Mouse (Mus musculus): ENCODE measurements around the gene Sarnp.
"Not testable (repeated sequence)": the region's sequence is repeated elsewhere in the genome, so short reads cannot be mapped to it uniquely, and the experiment has no call there.

Gene Sarnp

DNA sequence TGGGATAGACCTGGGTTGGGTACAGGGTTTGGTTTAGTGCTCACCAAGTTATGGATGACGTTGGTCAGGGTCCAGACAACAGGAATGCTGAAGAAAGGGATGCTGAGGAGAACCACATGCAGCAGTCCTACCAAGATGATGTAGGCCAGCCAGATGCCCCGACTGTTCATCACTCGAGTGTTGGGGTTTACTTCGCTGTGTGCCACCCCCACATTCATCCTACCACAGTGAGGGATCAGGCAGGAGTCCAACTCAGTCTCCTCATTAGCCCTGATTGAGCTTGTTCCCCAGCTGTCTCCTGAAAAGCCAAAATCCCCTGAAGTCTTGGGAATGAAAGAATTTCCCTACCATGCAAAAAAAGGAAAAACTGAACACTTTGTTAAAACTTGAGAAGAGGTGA, 3.1 kb downstream of the Sarnp start:
- no peak for DNase-seq (ENCODE audit: low read depth, low spot score)

DNA sequence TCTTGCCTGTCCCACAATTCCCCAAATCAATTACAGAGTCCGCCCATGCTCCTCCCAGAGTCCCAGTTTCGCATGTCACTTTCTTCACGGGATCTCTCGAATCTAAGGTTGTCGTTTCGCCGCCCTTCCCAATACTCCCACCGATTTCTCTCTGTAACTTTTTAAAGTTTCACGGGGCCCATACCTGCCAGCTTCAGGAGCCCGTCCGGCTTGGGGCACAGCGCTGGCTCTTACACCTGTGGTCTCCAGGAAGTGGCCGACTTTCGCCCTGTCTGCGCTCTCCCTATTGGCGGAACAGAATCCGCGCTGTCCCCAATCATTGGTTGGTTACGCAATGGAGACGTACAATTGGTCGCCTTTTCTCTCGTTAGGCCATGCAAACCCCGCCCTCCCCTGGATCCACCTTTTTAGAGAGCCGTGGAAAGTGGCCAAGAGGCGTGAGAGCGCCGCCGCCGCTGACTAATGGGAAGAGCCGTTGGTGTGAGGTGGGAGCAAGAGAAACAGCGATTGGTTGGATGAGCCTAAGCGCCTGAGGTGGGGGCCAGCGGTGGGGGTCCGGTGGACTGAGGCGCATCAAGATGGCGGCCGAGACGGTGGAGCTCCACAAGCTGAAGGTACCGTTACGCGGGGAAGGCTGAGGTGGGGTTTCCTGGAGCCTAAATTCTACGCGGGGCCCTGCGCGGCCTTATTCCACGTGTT, 4.4 kb downstream of the Sarnp start, which contains the start of gene Ormdl2:
Ormdl2 (minus strand) TSS at position 288 of the 699 bp plus-strand sequence.
- DNase-seq (ENCODE audit: low read depth, low spot score): peak; percentile 98

DNA sequence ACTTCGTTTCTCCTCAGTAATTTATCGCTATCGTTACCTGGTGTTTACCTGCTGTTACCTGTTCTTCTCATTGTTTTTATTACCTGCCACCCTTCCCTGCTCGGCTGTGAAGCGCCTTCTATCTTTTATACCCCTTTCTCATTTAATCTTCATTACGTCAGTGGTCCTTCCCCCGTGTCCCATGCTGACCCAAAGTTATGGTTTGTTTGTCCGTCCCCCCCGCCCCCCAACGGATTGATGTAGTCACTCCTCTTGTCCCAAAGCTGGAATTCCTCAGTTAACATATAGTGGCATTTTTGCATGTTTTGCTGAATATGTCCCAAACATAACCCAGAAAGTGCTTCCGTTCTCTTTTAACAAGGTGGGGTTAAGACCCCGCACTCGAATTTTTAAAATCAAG, 5.0 kb downstream of the Sarnp start:
- DNase-seq (ENCODE audit: low read depth, low spot score): no peak

DNA sequence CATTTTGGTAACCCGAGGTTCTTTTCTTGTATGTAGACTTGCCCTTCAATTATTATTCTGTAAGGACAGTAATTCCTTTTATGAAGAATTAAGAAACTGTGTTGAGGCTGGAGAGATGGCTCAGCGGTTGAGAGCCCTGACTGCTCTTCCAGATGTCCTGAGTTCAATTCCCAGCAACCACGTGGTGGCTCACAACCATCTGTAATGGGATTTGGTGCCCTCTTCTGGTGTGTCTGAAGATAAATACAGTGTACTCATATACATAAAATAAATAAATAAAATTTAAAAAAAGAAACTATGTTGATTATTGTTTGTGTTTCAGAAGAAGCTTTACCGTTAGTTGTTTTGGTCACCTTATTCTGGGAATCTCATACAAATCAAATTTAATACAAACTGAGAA, 6.0 kb downstream of the Sarnp start:
- DNase-seq (ENCODE audit: low read depth, low spot score): not testable (repeated sequence)

DNA sequence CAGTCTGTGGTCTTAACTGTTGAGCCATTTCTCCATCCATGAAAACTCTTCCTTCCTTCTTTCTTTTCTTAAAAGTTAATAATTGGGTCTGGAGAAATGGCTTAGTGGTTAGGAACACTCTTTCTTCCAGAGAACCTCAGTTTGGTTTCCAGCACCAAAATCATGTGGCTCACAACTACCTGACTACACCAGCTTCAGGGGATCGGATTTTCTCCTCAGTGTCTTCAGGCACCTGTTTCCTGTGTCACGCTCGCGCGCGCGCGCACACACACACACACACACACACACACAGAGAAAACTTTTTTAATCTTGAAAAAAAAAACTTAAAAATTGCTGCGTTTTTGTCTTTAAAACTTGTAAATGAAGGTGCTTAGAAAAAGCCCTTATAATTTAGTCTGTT, 6.7 kb downstream of the Sarnp start:
- DNase-seq (ENCODE audit: low read depth, low spot score): no peak

DNA sequence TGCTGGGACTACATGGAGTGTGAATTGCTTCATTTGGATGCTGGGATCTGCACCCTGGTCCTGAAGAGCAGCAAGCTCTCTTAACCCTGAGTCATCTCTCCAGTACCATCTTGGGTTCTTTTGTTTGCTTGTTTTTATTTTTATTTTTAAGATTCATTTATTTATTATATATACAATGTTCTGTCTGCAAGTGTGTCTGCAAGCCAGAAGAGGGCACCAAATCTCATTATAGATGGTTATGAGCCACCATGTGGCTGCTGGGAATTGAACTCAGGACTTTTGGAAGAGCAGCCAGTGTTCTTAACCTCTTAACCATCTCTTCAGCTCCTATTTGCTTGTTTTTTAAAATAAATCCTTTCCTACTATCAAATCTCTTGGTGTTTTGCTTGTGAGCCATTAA, 20.3 kb downstream of the Sarnp start:
- no peak for DNase-seq (ENCODE audit: low read depth, low spot score)

DNA sequence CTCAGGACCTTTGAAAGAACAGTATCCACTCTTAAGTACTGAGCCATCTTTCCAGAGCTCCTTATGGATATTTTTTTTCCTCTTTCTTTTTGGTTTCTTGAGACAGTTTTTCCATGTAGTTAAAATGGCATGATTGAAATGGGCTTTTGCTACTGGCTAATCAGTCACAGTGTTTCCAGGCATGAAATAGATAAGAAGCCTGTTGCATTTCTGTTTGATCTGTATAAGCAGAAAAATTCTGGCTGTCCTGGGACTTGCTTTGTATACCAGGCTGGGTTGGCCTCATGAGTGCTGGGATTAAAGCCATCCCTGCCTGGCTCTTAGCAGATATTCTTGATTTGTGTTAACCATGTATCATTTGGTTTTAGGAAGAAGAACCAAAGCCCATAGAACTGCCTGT, 22.3 kb downstream of the Sarnp start:
- no peak for DNase-seq (ENCODE audit: low read depth, low spot score)

DNA sequence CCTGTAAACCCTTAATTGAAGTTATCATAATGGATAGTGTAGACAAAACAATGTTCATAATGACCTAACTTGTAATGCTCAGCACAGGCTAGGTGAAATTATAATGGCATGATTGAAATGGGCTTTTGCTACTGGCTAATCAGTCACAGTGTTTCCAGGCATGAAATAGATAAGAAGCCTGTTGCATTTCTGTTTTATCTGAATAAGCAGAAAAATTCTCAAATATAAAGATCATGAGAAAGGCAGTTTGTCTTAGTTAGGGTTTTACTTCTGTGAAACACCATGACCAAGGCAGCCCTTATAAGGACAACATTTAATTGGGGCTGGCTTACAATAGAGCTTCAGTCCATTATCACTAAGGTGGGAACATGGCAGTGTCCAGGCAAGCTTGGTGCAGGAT, 23.5 kb downstream of the Sarnp start:
- no peak for DNase-seq (ENCODE audit: low read depth, low spot score)

DNA sequence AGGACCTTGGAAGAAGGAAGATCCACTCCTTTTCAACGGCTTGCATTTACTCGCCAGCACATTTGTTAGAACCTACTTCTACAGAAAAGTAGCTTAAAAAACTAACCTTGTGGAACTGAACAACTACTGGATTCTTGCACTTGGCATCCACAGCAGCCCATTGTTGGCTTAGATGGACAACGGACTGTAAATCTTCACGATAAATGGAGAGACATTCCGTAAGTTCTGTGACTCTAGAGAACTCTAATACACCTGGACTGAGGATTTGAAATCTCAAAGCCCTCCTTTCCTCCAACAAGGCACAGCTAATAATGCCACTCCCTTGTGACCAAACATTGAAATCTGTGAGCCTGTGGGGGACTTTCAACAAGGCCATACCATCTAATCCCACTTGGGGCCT, 26.1 kb downstream of the Sarnp start:
- no peak for DNase-seq (ENCODE audit: low read depth, low spot score)

DNA sequence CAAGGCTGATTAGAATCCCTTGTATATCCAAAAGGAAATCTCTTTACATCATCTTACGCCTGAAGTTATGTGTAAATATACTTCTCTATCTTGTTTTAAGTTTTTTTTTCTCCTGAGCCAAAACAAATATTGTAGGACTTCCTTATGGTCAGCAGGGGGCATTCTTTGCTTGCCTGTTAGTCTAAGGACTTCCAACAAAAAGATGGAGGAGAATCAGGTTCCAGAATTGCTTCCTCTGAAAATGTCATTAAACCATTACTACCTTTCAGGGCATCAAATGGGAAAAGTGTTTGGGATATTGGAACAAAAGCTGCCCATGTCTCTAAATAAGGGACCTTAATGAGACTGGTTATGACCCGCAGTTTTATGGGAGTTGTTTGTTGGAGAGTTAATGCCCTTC, 28.4 kb downstream of the Sarnp start:
- DNase-seq (ENCODE audit: low read depth, low spot score): no peak

DNA sequence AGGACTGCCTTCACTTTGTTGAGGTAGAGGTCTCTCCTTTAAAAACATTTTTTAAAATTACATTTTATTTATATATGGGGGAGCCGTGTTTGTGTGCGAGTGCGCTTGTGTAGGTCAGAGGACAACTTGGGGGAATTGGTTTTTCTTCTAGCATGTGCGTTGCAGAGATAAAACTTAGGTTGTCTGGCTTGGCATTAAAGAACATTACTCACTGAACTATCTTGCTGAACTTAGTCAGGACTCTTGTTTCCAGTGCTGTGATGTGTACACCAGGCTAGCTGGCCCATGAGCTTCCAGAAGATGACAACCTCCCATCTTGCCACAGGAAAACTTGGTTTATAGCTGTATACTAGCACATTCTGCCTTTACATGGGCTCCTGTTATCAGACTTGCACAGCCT, 29.5 kb downstream of the Sarnp start:
- DNase-seq (ENCODE audit: low read depth, low spot score): no peak

DNA sequence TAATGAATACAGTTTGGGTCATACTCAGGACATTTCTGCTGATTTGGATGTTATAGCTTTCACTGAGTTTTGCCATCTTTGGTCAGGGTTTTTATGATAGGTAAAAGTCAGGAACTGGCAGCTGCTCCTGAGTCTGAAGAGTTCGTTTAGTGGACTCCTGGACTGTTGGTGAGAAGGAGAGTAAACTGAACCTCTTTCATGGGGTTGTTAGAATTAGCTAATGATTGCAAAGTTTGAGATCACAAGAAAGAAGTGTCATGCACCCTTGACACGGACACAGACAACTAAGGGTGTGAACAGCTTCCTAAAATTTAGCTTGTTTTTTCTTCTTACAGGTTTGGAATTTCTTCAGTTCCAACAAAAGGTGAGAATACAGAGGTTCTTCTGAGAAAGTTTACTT, 31.3 kb downstream of the Sarnp start:
- DNase-seq (ENCODE audit: low read depth, low spot score): no peak

DNA sequence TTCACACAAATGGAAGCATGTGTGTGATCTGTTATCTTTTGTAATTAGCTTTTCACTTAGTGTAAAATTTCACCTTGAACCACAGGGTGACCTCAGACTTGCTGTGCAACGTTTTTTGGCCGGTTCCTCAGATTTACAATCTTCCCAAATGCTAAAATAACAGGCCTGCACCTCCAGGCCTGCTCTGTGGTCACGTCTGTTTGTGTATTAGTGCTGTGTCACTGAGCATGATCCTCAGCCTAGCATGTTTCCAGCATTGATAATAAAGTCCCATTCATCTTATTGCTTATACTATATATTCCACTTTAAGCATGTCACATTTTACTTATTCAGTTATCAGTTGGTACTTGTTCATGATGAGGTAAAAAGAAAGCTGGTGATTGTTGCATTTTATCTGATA, 33.2 kb downstream of the Sarnp start:
- DNase-seq (ENCODE audit: low read depth, low spot score): no peak

DNA sequence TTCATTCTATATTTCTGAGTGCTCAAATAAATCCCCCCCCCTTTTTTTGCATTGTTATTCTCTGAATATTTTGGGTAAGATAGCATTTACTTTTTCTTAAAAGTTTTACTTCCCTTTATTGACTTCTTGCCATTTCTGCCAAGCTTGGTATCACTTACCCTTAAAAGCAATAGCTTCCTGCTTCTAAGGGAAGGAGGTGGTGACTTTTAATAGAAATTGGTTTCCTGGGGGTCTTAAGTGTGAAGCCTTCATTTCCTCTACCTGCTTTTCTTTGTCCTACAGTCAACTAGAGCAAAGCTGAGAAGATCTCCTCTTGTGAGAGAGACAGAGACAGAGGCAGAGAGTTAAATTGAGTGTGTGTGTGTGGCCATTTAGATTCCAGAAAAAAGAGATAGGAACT, 44.0 kb downstream of the Sarnp start:
- no peak for DNase-seq (ENCODE audit: low read depth, low spot score)

DNA sequence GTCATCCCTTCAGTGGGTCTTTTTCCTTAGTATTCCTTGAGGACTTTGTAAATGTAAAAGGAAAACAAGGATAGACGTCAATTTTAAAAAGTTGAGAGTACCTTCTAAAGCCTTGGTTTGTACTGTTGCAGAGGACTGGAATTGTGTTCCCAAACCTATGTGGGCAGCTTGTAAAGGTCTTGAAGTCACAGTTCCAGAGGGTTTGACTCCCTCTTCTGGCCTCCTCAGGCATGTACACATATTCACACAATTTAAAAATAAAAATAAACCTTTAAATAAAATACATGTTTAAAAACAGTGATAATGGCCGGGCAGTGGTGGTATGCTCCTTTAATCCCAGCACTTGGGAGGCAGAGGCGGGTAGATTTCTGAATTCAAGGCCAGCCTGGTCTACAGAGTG, 48.9 kb downstream of the Sarnp start:
- no peak for DNase-seq (ENCODE audit: low read depth, low spot score)

DNA sequence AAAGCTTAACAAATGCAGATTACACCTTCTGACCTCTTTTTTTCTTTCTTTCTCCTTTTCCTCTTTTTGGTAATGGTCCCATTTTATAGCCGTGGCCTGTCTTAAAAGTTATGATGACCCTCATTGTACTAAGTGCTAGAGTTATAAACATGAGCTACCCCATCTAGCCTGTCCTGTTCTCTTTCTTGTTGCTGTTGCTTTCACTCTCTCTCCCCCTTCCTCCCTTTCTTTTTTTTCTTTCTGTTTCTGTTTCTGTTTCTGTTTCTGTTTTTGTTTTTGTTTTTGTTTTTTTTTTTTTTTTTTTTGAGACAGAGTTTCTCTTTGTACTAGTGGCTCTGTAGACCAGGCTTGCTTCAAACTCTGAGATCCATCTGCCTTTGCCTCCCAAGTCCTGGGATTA, 49.4 kb downstream of the Sarnp start:
- no peak for DNase-seq (ENCODE audit: low read depth, low spot score)

DNA sequence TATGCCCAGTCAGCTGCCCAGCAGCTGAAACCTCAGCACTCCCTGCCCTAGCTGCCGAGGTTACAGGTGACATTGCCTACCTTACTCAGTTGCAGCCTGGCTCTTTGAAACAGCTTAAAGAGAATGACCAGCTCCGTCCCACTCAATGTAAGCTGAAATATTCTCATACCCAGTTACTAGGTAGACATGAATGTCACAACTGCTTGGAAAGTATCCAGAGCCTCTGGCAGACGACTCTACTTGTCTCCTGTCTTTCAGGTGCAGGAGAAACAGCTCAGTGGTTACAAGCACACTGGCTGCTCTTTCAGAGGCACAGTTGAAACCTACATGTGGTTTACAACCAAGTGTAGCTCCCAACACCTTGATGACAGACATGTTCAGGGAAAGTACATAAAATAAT, 53.2 kb downstream of the Sarnp start:
- DNase-seq (ENCODE audit: low read depth, low spot score): no peak

DNA sequence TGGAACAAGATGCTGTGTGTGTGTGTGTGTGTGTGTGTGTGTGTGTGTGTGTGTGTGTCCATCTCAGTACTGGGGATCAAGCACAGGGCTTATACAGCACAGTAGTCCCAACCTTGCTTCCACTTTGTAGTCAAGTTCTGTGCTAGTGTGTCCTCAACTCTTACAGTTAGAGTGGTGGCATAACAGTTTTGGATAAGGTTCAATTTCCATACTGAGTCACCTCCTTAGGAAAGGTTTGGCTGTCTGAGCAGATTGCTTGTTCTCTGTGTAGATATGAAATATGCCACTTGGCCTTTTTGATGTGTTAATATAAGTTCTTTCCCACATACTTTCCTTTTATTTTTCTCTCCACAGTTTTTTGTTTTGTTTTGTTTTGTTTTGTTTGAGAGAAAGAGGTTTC, 61.2 kb downstream of the Sarnp start:
- no peak for DNase-seq (ENCODE audit: low read depth, low spot score)

DNA sequence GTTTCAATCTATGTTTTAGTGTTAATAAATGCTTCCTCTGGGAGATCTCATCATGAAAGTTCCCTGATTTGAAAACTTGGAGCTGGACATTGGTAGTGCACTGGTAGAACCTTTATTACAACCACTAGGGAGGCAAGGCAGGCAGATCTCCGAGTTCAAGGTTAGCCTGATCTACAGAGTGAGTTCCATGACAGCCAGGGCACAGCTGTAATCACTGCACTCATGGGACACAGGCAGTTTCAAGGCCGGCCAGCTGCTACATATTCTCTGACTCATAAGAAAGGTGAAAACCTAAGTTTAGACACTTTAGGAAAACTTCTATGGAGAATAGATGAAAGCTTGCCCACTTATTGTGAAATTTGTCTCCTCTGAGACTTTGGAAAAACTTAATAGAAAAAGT, 61.7 kb downstream of the Sarnp start:
- no peak for DNase-seq (ENCODE audit: low read depth, low spot score)

DNA sequence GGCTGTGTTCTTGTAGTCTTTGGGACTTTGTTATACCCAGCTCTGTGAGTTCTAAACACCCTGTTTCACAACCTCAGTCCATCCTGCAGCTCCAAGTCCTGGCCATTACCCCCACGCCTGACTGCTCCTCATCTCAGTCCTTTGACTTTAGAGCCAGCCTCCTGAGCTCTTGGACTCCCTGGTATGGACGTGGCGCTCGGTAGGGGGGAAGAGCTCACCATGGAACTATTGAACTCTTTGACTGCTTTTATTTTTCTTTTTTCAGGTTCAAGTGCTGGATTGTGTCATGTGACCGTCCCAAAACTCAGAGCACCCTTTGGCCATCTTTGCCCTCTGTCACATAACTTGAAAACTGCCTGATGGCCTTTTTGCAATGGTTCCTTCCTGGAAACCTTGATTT, 64.9 kb downstream of the Sarnp start:
- no peak for DNase-seq (ENCODE audit: low read depth, low spot score)

DNA sequence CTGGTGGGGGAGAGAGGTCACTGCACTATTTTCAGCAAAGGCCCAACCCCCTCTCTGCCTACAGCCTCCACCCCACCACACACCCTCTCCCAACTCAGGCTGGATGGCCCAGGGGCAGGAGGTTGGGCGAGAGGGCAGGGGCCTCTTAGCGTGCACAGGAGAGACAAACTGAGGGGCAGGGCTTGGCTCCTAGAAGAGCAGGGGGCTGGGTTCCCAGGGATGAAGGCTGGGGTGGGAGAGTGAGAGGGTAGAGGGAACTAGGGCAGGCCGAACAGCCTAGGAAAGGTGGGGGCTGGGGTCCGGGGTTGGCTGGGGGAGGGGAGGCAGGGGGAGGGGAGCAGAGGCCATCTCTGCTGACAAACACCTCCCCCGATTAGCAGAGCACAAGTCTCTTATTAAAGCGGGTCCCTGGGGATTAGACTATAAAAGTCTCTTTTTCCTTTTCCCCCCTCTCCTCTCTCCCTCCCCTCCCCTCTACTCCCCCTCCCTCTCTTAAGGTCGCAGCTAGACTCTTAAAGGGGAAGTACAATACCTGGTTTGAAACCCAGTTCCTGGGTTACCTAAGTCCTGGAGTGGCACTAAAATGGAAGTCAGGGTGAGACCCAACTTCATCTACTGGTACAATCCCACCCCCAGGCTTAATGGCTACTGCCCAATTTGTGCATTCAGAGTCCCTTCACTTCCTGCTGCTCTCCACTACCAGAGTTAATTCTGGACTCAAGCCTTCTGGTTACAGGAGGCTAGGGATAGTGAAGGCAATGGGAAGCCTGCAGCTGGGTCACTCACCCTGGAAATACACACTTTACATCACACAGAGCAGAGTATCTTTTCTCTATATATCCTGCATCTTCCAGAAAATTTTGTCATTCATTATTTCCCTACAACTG, 72.1 kb downstream of the Sarnp start:
- DNase-seq (ENCODE audit: low read depth, low spot score): no peak

DNA sequence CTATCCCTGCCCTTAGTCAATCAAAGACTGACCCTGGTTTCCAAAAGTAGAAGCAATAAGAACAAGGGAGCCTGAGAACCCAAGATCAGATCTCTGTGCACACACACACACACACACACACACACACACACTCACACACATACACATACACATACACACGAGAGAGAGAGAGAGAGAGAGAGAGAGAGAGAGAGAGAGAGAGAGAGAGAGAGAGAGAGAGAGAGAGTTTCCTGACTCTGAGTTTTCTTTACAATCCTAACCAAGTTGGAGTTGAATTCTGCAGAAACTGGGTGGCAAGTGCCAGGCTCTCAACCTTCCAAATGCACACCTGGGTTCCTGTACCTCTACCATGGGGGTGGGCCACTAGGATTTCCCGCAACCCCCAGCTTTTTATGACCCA, 72.7 kb downstream of the Sarnp start:
- no peak for DNase-seq (ENCODE audit: low read depth, low spot score)

All from WW6 (cell line).